Mouse (Mus musculus): ENCODE measurements around the gene Chrne. TPM values are rescaled to one million over a fixed set of nuclear protein-coding genes. Genes with fewer than 3 reads are reported as not detected.
"Not testable (repeated sequence)": the region's sequence is repeated elsewhere in the genome, so short reads cannot be mapped to it uniquely, and the experiment has no call there.

The Chrne gene
- polyA plus RNA-seq, 2 experiments = 0.20 to 0.43 TPM

DNA sequence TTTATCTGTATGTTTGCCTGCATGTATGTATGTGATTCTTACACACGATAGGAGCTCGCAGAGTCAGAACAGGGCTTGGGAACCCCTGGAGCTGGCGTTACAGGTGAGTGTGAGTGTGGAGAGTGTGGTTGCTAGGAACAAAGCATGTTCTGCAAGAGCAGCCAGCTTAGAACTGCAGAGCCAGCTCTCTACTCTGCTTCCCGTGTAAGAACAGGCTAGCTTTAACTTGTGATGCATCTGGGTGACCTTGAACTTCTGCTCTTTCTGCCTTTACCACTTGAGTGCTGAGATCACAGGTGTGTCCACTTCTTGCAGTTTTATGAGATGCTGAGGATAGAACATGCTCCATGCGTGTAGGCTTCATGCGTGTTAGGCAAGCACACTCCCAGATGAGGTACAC lies 40.1 kb downstream of the Chrne start:
- no peaks in the 10 kb centered on the region for H3K27me3 ChIP-seq (ENCODE audit: control insufficient read depth, insufficient read depth, low read length)
- no peak for DNase-seq (ENCODE audit: low spot score)
- H3K9ac ChIP-seq (ENCODE audit: low read depth, low read length, severe bottlenecking) = no peak overlapping the region
- no peak overlapping the region for H3K4me3 ChIP-seq (replicated peaks; ENCODE audit: low read length)
- no peak for ATAC-seq (ENCODE audit: low FRiP score, low read depth)
- H3K4me2 ChIP-seq (replicated peaks; ENCODE audit: low read depth, low read length, severe bottlenecking) = no peak overlapping the region
- no peaks in the 10 kb centered on the region; the same call in 1 of the 2 replicates for H3K36me3 ChIP-seq (ENCODE audit: control insufficient read depth, insufficient read depth, low read length)
- no peak overlapping the region for H3K27ac ChIP-seq (replicated peaks; ENCODE audit: low read depth, low read length)
- WGBS = 80% methylated on average over 6 of the region's 6 CpGs
- H3K9me3 ChIP-seq (ENCODE audit: control insufficient read depth, low read length) = no peaks in the 10 kb centered on the region
- TF ChIP-seq POLR2A (IDR thresholded peaks at IDR 0.05; ENCODE audit: borderline replicate concordance, extremely low read depth, insufficient read depth, insufficient read length) = no peak
- H3K4me1 ChIP-seq (ENCODE audit: control insufficient read depth, insufficient read depth, low read length) = peaks cover 37% of the 10 kb centered on the region

- Histone ChIP-seq H3K4me2 (replicated peaks; ENCODE audit: low read depth, low read length, severe bottlenecking) (no peak overlapping the region), H3K4me3 (replicated peaks; ENCODE audit: low read length) (no peak overlapping the region), H3K36me3 (ENCODE audit: control insufficient read depth, insufficient read depth, low read length) (no peaks in the 10 kb centered on the region), H3K9ac (ENCODE audit: low read depth, low read length, severe bottlenecking) (no peak overlapping the region), H3K4me1 (ENCODE audit: control insufficient read depth, insufficient read depth, low read length) (peaks cover 30% of the 10 kb centered on the region), H3K27me3 (ENCODE audit: control insufficient read depth, insufficient read depth, low read length) (no peaks in the 10 kb centered on the region), H3K9me3 (ENCODE audit: control insufficient read depth, low read length) (no peaks in the 10 kb centered on the region), H3K27ac (replicated peaks; ENCODE audit: low read depth, low read length) (peak overlapping the region; percentile 38; the same call in 1 of the 2 replicates)
- DNase-seq (ENCODE audit: low spot score) (no peak), ATAC-seq (ENCODE audit: low FRiP score, low read depth) (no peak)
- no peak for TF ChIP-seq POLR2A (IDR thresholded peaks at IDR 0.05; ENCODE audit: borderline replicate concordance, extremely low read depth, insufficient read depth, insufficient read length)
- WGBS = 64% methylated on average over 3 of the region's 3 CpGs
These were observed 41.8 kb downstream of the Chrne start for GRCm38 (mm10) chr11:70577201-70577600.

DNA sequence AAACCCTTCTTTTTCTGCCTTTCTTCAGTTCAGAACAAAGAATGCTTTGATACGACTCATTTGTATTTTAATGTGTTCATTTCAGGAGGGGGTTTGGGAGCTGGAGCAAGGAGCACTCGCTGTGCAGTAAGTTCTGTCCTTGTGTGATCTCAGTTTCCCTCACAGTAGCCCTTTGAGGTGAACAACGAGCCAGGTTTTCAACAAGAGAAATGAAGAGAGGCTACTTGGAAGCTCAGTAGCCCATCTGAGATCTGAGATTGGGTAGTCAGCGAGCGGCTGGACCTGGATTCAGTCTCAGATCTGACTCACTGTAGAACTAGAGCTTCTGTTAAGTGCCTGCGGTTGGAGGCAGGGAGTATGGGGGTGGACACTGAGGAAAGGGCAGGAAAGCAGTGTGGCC lies 45.1 kb downstream of the Chrne start:
- no peak overlapping the region for H3K4me2 ChIP-seq (replicated peaks; ENCODE audit: low read depth, low read length, severe bottlenecking)
- no peaks in the 10 kb centered on the region for H3K36me3 ChIP-seq (ENCODE audit: control insufficient read depth, insufficient read depth, low read length)
- TF ChIP-seq POLR2A (IDR thresholded peaks at IDR 0.05; ENCODE audit: borderline replicate concordance, extremely low read depth, insufficient read depth, insufficient read length) = no peak
- H3K4me1 ChIP-seq (ENCODE audit: control insufficient read depth, insufficient read depth, low read length) = peaks cover 28% of the 10 kb centered on the region
- no peak overlapping the region for H3K4me3 ChIP-seq (replicated peaks; ENCODE audit: low read length)
- no peaks in the 10 kb centered on the region for H3K27me3 ChIP-seq (ENCODE audit: control insufficient read depth, insufficient read depth, low read length)
- DNase-seq (ENCODE audit: low spot score) (no peak), ATAC-seq (ENCODE audit: low FRiP score, low read depth) (no peak)
- H3K27ac ChIP-seq (replicated peaks; ENCODE audit: low read depth, low read length) = no peak overlapping the region
- H3K9me3 ChIP-seq (ENCODE audit: control insufficient read depth, low read length) = no peaks in the 10 kb centered on the region
- no peak overlapping the region for H3K9ac ChIP-seq (ENCODE audit: low read depth, low read length, severe bottlenecking)
- 69% methylated on average over 6 of the region's 6 CpGs for WGBS

GRCm38 (mm10) chr11:70572348-70572902 lies 46.6 kb downstream of the Chrne start:
- Histone ChIP-seq H3K4me2 (replicated peaks; ENCODE audit: low read depth, low read length, severe bottlenecking) (no peak overlapping the region), H3K27me3 (ENCODE audit: control insufficient read depth, insufficient read depth, low read length) (no peaks in the 10 kb centered on the region), H3K9ac (ENCODE audit: low read depth, low read length, severe bottlenecking) (no peak overlapping the region), H3K4me1 (ENCODE audit: control insufficient read depth, insufficient read depth, low read length) (peaks cover 13% of the 10 kb centered on the region), H3K36me3 (ENCODE audit: control insufficient read depth, insufficient read depth, low read length) (0 out of 2 replicates have a peak, but pooled peaks cover 3% of the 10 kb centered on the region), H3K27ac (replicated peaks; ENCODE audit: low read depth, low read length) (no peak overlapping the region; the same call in 1 of the 2 replicates), H3K4me3 (replicated peaks; ENCODE audit: low read length) (no peak overlapping the region), H3K9me3 (ENCODE audit: control insufficient read depth, low read length) (no peaks in the 10 kb centered on the region)
- no peak for TF ChIP-seq POLR2A (IDR thresholded peaks at IDR 0.05; ENCODE audit: borderline replicate concordance, extremely low read depth, insufficient read depth, insufficient read length)
- WGBS = 58% methylated on average over 5 of the region's 5 CpGs
- no peak for ATAC-seq (ENCODE audit: low FRiP score, low read depth)
- DNase-seq (ENCODE audit: low spot score) = no peak

DNA sequence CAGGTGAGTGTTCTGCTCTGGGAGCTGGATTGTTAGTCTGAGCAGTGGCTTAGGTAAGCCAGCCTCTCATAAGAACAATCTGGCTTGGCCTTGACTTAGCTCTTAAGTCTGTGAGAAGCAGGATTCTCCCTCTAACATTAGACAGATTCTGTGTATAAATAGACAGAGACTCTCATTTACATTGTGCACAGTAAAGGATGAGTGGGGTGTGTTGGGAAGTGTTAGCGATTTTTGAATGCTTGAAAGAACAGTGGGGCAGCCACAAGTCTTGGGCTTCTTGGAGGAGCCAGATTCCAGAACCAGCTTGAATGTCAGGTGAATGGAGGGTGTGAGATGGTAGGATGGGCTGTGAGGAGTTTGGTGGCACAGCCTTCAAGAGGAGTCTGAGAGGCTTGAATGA lies 47.4 kb downstream of the Chrne start:
- no peak overlapping the region for H3K27ac ChIP-seq (replicated peaks; ENCODE audit: low read depth, low read length)
- peaks cover 10% of the 10 kb centered on the region for H3K4me1 ChIP-seq (ENCODE audit: control insufficient read depth, insufficient read depth, low read length)
- DNase-seq (ENCODE audit: low spot score) = no peak
- no peak for ATAC-seq (ENCODE audit: low FRiP score, low read depth)
- no peak overlapping the region for H3K4me2 ChIP-seq (replicated peaks; ENCODE audit: low read depth, low read length, severe bottlenecking)
- H3K27me3 ChIP-seq (ENCODE audit: control insufficient read depth, insufficient read depth, low read length) = no peaks in the 10 kb centered on the region
- 0 out of 2 replicates have a peak, but pooled peaks cover 3% of the 10 kb centered on the region for H3K36me3 ChIP-seq (ENCODE audit: control insufficient read depth, insufficient read depth, low read length)
- H3K4me3 ChIP-seq (replicated peaks; ENCODE audit: low read length) = no peak overlapping the region
- H3K9me3 ChIP-seq (ENCODE audit: control insufficient read depth, low read length) = no peaks in the 10 kb centered on the region
- TF ChIP-seq POLR2A (IDR thresholded peaks at IDR 0.05; ENCODE audit: borderline replicate concordance, extremely low read depth, insufficient read depth, insufficient read length) = no peak
- 94% methylated on average over 1 of the region's 1 CpGs for WGBS
- no peak overlapping the region for H3K9ac ChIP-seq (ENCODE audit: low read depth, low read length, severe bottlenecking)

DNA sequence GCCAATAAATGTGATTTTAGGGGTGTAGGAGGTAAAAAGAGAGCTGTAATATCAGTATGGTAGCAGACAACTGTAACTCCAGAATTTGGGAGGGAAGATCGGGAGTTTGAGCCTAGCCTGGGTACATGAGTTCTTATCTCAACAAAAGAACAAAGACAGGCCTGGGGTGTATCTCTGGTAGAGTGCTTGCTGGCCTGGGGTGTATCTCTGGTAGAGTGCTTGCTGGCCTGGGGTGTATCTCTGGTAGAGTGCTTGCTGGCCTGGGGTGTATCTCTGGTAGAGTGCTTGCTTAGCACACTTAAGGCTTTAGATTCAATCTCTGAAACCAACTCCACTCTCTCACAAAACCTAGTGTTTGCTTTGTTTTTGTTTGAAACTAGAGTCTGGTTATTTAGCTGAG lies 48.4 kb downstream of the Chrne start:
- H3K9ac ChIP-seq (ENCODE audit: low read depth, low read length, severe bottlenecking); DNase-seq (ENCODE audit: low spot score); H3K4me3 ChIP-seq (replicated peaks; ENCODE audit: low read length); H3K36me3 ChIP-seq (ENCODE audit: control insufficient read depth, insufficient read depth, low read length); ATAC-seq (ENCODE audit: low FRiP score, low read depth); H3K27ac ChIP-seq (replicated peaks; ENCODE audit: low read depth, low read length); H3K9me3 ChIP-seq (ENCODE audit: control insufficient read depth, low read length); H3K27me3 ChIP-seq (ENCODE audit: control insufficient read depth, insufficient read depth, low read length); H3K4me2 ChIP-seq (replicated peaks; ENCODE audit: low read depth, low read length, severe bottlenecking): not testable (repeated sequence)
- peaks cover 12% of the 10 kb centered on the region for H3K4me1 ChIP-seq (ENCODE audit: control insufficient read depth, insufficient read depth, low read length)
- WGBS = 93% methylated on average over 1 of the region's 1 CpGs
